Mouse (Mus musculus) layer of hippocampus, postnatal 14 days (tissue): ENCODE results near the gene Clgn. TPM values are rescaled to one million over a fixed set of nuclear protein-coding genes. Genes with fewer than 3 reads are reported as not detected.
"Not testable (repeated sequence)": the region's sequence is repeated elsewhere in the genome, so short reads cannot be mapped to it uniquely, and the experiment has no call there.

ENCODE experiments used
- DNase-seq, 2 experiments: peaks; one replicate each; pipeline ENCODE4 v3.0.0; 2021 to 2022; ENCODE audit warnings: low spot score in 2 of 2, mixed read lengths in 1 of 2
- total RNA-seq, 2 experiments: library from RNA; stranded (reverse); gene quantifications; 2 replicates each; pipeline ENCODE4 v1.2.3; 2021

The Clgn gene
- total RNA-seq, 2 experiments from 2014 or later: 10.5 to 10.9 TPM

DNA sequence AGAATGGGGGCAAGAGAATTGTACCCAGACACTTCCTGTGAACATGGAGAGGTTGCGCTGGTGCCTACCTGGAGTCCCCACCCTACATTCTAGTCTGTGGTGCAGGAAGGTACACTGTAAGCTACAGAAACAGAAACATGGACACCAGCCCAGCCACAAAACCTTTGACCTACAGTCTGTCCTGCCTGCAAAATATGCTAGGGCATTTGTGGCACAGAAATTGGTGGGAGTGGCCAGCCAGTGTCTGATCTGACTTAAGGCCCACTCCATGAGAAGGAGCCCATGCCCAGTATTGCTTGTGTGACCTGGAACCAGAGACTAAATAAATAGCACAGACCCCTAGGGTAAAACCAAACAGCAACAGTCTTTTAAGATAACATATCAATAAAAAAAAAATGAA lies 31.7 kb downstream of the Clgn start:
- no peak for DNase-seq

- DNase-seq: no peak
Measured at GRCm38 (mm10) chr8:83423032-83423825, 33.6 kb downstream of the Clgn start.

DNA sequence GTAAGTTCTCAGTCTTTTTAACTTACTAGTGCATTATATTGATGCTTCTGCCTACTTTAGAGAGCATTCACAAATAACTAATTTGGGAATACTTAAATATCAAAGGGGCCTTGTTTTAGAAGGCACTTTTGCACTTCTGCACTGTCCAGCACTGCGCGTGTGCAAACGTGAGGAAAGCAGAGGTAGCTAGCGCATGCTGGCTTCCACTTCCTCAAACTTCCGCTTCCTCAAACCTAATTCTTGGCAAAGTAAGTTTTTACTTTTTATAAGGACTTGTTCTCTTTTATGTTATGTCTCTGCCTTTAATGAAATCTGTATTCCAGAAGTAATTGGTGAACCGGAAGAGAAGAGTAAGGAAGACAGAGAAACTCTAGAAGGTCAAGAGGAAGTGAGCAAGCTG lies 35.5 kb downstream of the Clgn start:
- DNase-seq: no peak

- DNase-seq: no peak
Measured at GRCm38 (mm10) chr8:83426104-83426759, 36.6 kb downstream of the Clgn start.

GRCm38 (mm10) chr8:83426949-83427348 lies 37.3 kb downstream of the Clgn start:
- no peak for DNase-seq

DNA sequence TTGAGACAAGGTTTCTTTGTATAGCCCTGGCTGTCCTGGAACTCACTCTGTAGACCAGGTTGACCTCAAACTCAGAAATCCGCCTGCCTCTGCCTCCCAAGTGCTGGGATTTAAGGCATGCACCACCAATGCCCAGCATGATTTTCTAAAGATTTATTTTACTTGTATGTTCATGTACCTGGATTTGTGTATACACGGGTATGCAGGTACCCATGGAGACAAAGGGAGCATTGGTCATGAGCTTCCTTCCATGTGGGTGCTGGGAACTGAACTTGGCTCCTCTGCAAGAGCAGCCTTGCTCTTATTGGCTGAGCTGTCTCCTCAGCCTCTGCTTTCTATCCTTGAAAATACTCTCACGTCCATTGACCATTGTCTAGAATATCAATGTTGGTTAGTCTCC lies 39.0 kb downstream of the Clgn start:
- not testable (repeated sequence) for DNase-seq

- DNase-seq: no peak
Measured at GRCm38 (mm10) chr8:83429071-83429524, 39.4 kb downstream of the Clgn start.

DNA sequence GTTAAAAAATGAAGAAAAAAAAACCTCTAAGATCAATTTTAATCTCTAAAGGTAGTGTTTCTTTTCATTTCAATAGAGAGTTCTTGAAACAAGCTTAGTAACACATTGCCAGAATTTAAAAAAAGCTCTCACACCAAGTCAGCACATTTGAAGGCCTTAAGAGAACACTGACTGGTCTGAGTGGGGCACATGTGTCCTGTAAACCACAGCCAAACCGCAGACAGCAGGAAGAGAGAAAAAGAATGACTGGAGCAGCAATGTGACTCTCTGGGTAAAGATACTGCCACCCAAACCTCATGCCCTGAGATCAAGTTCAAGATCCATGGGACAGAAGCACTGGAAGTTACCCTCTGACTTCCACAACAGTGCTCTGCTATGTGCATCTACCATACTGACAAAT lies 47.4 kb downstream of the Clgn start:
- no peak for DNase-seq

DNA sequence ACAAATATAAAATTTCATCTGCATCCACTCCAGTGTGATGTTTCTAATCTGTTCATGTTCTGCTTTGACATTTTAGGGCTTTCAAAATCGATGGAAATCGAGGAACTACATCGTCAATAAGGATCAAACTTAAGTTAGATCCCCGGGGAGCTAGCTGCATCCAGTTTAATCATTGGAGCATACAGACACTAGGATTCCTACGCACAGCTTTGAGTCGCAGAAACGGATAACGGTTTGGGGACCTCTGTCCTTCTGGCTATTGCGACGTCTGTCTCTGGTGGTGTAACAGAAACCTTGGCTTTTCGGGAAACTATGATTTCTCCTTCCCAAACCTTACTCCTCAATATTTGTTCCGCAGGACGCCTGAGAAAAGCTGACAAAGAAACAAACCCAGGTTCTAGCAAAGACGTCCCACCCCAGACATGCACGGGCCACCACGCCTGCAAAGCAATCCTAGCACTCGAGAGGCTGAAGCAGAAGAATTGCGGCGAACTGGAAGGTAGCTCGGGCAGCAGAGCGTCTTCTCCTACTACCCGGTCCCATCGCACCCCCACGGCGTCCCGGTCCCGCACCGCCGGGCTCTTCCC lies 52.1 kb downstream of the Clgn start:
- no peak for DNase-seq

GRCm38 (mm10) chr8:83442243-83443051 lies 52.8 kb downstream of the Clgn start:
- DNase-seq: peak; percentile 91 to 98

DNA sequence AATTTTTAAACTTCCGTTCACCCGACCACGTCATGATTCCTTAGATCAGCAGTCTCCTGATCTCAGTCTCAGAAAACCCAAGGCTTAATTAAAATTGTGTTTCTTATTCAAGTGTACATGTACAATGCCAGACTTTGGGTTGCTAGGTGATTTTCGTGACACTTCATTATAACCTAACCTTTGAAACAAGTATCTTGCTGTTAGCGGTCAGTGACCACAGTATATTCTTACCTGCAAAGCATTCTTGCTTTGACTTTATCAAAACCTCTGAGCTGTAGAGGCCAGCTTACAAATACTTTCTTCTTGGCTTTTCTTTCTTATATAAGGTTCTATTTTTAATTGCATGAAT lies 53.4 kb downstream of the Clgn start:
- no peak for DNase-seq

- DNase-seq: no peak
Measured at GRCm38 (mm10) chr8:83449960-83450359, 60.3 kb downstream of the Clgn start.

DNA sequence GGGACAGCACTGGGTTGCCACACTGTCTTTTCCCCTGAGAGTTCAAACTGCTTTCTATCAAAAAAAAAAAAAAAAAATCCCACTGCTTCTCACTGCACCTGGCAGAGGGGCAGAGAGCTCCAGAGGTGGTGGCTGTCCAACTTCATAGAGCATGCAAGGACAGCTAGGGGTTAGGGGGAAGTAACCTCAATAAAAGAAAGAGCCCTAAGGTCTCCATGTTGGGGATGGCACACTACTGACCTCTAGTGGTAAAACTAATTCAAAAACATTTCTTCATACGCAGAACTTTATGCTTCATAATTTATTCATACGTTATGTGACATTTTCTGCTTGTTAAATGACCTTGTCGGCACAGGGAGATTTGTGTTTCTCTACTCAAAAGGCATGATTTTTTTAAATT lies 61.4 kb downstream of the Clgn start:
- no peak for DNase-seq

DNA sequence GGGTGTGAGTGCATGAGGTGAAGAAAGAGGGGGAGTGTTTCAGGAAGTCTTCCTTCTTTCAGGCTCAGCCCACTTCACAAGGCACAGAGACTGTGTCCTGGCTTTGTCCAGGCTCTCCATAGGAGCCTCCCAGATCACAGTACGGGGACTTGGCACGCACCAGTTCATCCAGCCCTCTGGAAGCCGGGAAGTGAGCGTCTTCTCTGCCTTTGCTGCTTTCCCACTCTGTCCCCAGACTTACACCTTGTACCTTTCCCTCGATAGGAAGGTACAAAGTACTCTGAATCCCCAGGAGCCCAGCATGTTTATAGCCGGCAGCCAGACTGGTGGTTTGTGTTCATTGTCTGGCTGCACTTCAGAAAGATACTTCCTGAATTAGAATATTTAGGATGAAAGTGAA lies 67.5 kb downstream of the Clgn start:
- DNase-seq: no peak

DNA sequence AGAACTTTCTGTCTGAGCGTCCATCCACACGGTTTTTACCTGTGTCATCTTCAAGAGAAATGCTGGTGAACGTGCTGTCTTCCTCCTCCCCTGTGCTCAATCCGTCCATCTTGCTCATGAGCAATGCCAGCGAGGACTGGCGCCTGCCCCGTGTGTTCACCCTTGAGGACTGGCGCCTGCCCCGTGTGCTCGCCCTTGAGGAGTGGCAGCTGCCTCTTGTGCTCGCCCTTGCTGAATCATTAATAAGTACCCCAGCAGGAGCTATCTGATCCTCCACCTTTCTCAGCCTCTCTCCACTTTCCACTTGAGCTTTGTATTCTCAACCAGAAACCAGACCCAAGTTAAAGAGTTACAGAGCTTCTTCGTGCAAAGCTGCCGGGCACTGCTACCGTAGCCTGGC lies 68.6 kb downstream of the Clgn start, which contains the start of gene Scoc:
Gene Scoc, minus strand, starts transcription at position 170 of the 400 bp plus-strand sequence.
- no peak for DNase-seq

- DNase-seq: no peak
Measured at GRCm38 (mm10) chr8:83459606-83460005, 69.9 kb downstream of the Clgn start.

Other genes starting within 250 kb of the Clgn start
- 10 to 100 TPM; 81.2 to 87.7 TPM for gene Tbc1d9, start 224.5 kb upstream of the Clgn start, total RNA-seq
- 1 to 10 TPM; 1.2 to 1.3 TPM for gene Gm10645, start 223.7 kb upstream of the Clgn start, total RNA-seq
- under 1 TPM in 1 of 2 experiments, not detected in 1; 0.21 TPM for gene Ucp1, start 99.5 kb upstream of the Clgn start, total RNA-seq
- gene Elmod2, start 57.4 kb upstream of the Clgn start, total RNA-seq: 10 to 100 TPM; 12.9 to 16.0 TPM
- not detected for gene Mgat4d, start 41.4 kb upstream of the Clgn start, total RNA-seq
- 100 to 1,000 TPM; 233 TPM for gene Scoc, start 68.5 kb downstream of the Clgn start, total RNA-seq
- not detected for gene Olfr370, start 145.9 kb downstream of the Clgn start, total RNA-seq
- gene Ndufb7, start 176.8 kb downstream of the Clgn start, total RNA-seq: 100 to 1,000 TPM; 152 to 158 TPM
- 100 to 1,000 TPM; 521 to 544 TPM for gene Tecr, start 218.1 kb downstream of the Clgn start, total RNA-seq
- gene Dnajb1, start 218.3 kb downstream of the Clgn start, total RNA-seq: 10 to 100 TPM; 31.8 to 33.7 TPM